Mouse (Mus musculus): ENCODE measurements around the gene Prkca.

DNA sequence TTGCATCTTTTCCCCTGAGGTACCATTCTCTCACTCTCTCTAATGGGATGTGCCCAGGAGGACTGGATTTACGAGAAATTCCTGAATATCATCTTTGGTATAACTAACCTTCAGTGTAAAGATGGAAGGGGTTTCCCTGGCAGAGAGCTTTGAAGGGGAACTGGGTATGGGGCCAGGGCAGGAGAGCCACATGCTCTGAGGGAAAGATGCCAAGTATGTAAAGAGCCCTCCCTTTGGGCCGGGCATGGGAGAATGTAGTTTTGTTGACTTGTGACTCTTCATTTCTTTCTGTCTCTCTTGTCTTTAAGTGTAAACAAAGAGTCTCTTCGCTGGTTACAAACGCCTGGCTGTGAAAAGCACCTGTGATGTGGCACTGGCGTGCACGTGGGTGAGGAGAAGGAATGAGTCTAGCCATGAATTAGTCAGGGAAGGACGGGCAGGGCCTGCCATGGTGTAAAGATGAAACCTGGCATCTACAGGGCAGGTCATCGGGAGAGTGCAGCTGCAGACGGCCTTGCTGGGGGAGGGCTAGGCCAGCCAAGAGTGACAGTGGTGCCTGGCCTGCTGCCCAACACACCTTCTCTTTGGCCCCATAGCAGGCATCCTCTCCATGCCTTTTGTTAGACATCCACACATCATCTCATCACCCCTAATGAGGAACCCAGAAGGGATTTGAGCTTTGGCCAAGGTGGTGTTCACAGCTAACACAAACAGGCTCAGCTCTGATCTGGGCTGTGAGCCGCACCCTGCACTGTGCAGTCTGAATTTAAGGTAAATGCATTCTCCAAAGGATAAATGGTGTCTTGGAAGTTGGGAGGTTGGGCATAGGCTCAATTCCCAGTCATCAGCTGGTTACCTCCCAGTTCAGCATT is 388.3 kb downstream of the Prkca start:
- TF ChIP-seq CTCF (IDR thresholded peaks at IDR 0.05; ENCODE audit: extremely low read depth, insufficient read depth, low read length) (no peak), POLR2A (IDR thresholded peaks at IDR 0.05; ENCODE audit: extremely low read depth, insufficient read depth, low read length) (no peak)
